Mouse (Mus musculus) heart, postnatal 0 days (tissue): ENCODE data around the gene Ipo7.

ENCODE experiments used
- CTCF ChIP-seq: IDR thresholded peaks from 2 replicates; pipeline ENCODE4 v1.5.1; 2016; ENCODE audit warnings: antibody characterized with exemption, control low read depth, low read depth
- EP300 ChIP-seq: IDR thresholded peaks from 2 replicates; pipeline ENCODE4 v1.6.1; 2016; ENCODE audit warnings: antibody characterized with exemption, low read depth

GRCm38 (mm10) chr7:110011417-110011816 is 6.7 kb upstream of the Ipo7 start:
- TF ChIP-seq CTCF: no peak
- TF ChIP-seq EP300: no peak
